Comparison of ENCODE assay signal across 25 mouse cellular contexts in genomic region chr11:114683029-114683721, GRCm38 (mm10). TPM values are rescaled to one million over a fixed set of nuclear protein-coding genes. Genes with fewer than 3 reads are reported as not detected.
DNase-seq lines count a peak whose midpoint lies in the region; ATAC-seq and TF ChIP-seq lines count a peak whose summit lies in the region.
"Had no signal": no experiment of that assay in that cellular context is flagged by ENCODE, and none has a peak within 500 bp of the region (broad histone marks: within the 10 kb centered on the region; RNA-seq: fewer than 3 reads in every experiment).

No protein-coding gene starts in this region.

- TF ChIP-seq POLR2A in cerebellum, adult 2 months (IDR thresholded peaks at IDR 0.05; ENCODE audit: borderline replicate concordance, insufficient read depth, low read length) = no peak

- no peak for TF ChIP-seq CTCF in cerebellum, adult 2 months (IDR thresholded peaks at IDR 0.05; ENCODE audit: borderline replicate concordance, insufficient read depth, low read depth, low read length)

- H3K27me3 ChIP-seq in cerebellum, adult 2 months (ENCODE audit: control insufficient read depth, insufficient read depth, low read length) = no peaks in the 10 kb centered on the region
- H3K27me3 ChIP-seq in intestine, embryonic 15.5 days (replicated peaks) = no peaks in the 10 kb centered on the region
- H3K27me3 ChIP-seq: heart, embryonic 12.5 days; liver, embryonic 12.5 days; stomach, embryonic 15.5 days had no signal

- H3K4me1 ChIP-seq in cerebellum, adult 2 months (ENCODE audit: control insufficient read depth, insufficient read depth, low read length) = peaks cover 84% of the 10 kb centered on the region
- peaks cover 38% of the 10 kb centered on the region for H3K4me1 ChIP-seq in intestine, embryonic 15.5 days (replicated peaks)

- H3K9me3 ChIP-seq in intestine, embryonic 15.5 days = no peaks in the 10 kb centered on the region
- H3K9me3 ChIP-seq: embryonic facial prominence, embryonic 10.5 days; heart, embryonic 12.5 days; hindbrain, embryonic 10.5 days; liver, embryonic 12.5 days; midbrain, embryonic 13.5 days; stomach, embryonic 15.5 days had no signal

- no peaks in the 10 kb centered on the region for H3K36me3 ChIP-seq in intestine, embryonic 15.5 days
- H3K36me3 ChIP-seq: heart, embryonic 12.5 days; liver, embryonic 12.5 days; midbrain, embryonic 13.5 days; stomach, embryonic 15.5 days had no signal

- no peak overlapping the region for H3K4me2 ChIP-seq in intestine, embryonic 15.5 days (replicated peaks)
- H3K4me2 ChIP-seq: liver, embryonic 12.5 days; lung, embryonic 14.5 days; midbrain, embryonic 13.5 days; stomach, embryonic 15.5 days had no signal

- H3K9ac ChIP-seq in intestine, embryonic 15.5 days = no peak overlapping the region
- H3K9ac ChIP-seq: heart, embryonic 12.5 days; liver, embryonic 12.5 days; lung, embryonic 14.5 days; midbrain, embryonic 13.5 days; stomach, embryonic 15.5 days had no signal

- WGBS in cerebellum, adult 2 months = 59% methylated on average over 10 of the region's 10 CpGs
- 87% methylated on average over 10 of the region's 10 CpGs for WGBS in intestine, embryonic 15.5 days

- no peak overlapping the region for H3K4me3 ChIP-seq in cerebellum, adult 2 months (replicated peaks; ENCODE audit: insufficient read depth, low read depth, low read length)
- H3K4me3 ChIP-seq in intestine, embryonic 15.5 days (replicated peaks) = no peak overlapping the region
- H3K4me3 ChIP-seq: heart, embryonic 12.5 days; hindbrain, embryonic 10.5 days; liver, embryonic 12.5 days; midbrain, embryonic 13.5 days; stomach, embryonic 15.5 days had no signal

- DNase-seq in cerebellum, adult 2 months = peak in 1 of 2 experiments; percentile 45
- no peak for DNase-seq in cerebellum, adult 8-10 months
- peak; percentile 66 for DNase-seq in testis, postnatal 10 days (ENCODE audit: low spot score)
- no peak for DNase-seq in testis, postnatal 14 days (ENCODE audit: low spot score)
- DNase-seq in adipocyte (ENCODE audit: low spot score) = peak; percentile 56
- DNase-seq in skeletal muscle tissue, adult 2 months (ENCODE audit: low read depth, low spot score) = peak; percentile 80
- DNase-seq: adrenal gland, postnatal 10 days; heart, postnatal 10 days; layer of hippocampus, postnatal 36 days; lung, embryonic 14.5 days; right cerebral cortex, postnatal 4 days; thymus, adult 2 months; thymus, postnatal 4 days had no signal

- peak overlapping the region; percentile 98 for H3K27ac ChIP-seq in cerebellum, adult 2 months (ENCODE audit: insufficient read depth, low read length)
- no peak overlapping the region for H3K27ac ChIP-seq in intestine, embryonic 15.5 days
- H3K27ac ChIP-seq: liver, embryonic 12.5 days; midbrain, embryonic 13.5 days; stomach, embryonic 15.5 days had no signal

- no peak for ATAC-seq in intestine, embryonic 15.5 days
- no peak for ATAC-seq in monocyte, adult 5-6 weeks (replicated peaks; ENCODE audit: insufficient number of reproducible peaks, low FRiP score, low TSS enrichment, poor library complexity, severe bottlenecking)
- ATAC-seq: forebrain, embryonic 16.5 days; hindbrain, embryonic 16.5 days; intestine, postnatal 0 days; midbrain, embryonic 13.5 days had no signal

RNA-seq across cellular contexts. Expression of gene Ttyh2, which starts 7.9 kb away (rescaled TPM):
- polyA plus RNA-seq in cerebellum, adult 2 months (2012; rRNA removed) = 81.2 and 92.5 TPM in 2 replicates
- polyA plus RNA-seq in intestine, embryonic 15.5 days (2015; fragmentation: Nextera tagmentation; extraction: Ambion mirVana) = 28.5 and 31.5 TPM in 2 replicates
- 0.48 to 1.2 TPM in 2 of 3 replicates, not detected in the other for total RNA-seq in monocyte, adult 5-6 weeks (2017)

RNA-seq across cellular contexts. Expression of gene Rpl38, which starts 14.9 kb away (rescaled TPM):
- polyA plus RNA-seq in cerebellum, adult 2 months (2012; rRNA removed) = 1,362 and 1,509 TPM in 2 replicates
- polyA plus RNA-seq in intestine, embryonic 15.5 days (2015; fragmentation: Nextera tagmentation; extraction: Ambion mirVana) = 1,066 and 1,145 TPM in 2 replicates
- total RNA-seq in monocyte, adult 5-6 weeks (2017) = 1,558 to 1,754 TPM (median 1,732 TPM) in 3 replicates

RNA-seq across cellular contexts. Expression of gene Dnaic2, which starts 44.0 kb away (rescaled TPM):
- polyA plus RNA-seq in cerebellum, adult 2 months (2012; rRNA removed) = 3.9 and 5.0 TPM in 2 replicates
- polyA plus RNA-seq in intestine, embryonic 15.5 days (2015; fragmentation: Nextera tagmentation; extraction: Ambion mirVana) = 0.21 and 0.29 TPM in 2 replicates
- total RNA-seq in monocyte, adult 5-6 weeks (2017) = not detected in 3 replicates
- total RNA-seq: granulocyte monocyte progenitor cell, adult 5-6 weeks had no signal

Comparison
In these comparisons a context has a peak if more than half of its experiments do, and no peak if none do; other contexts are left out.
1. DNase-seq: peak in testis, postnatal 10 days (single experiment), adipocyte (single experiment) and skeletal muscle tissue, adult 2 months (single experiment); none in cerebellum, adult 8-10 months (single experiment) and testis, postnatal 14 days (single experiment).